Mouse (Mus musculus): ENCODE measurements at regions not wholly inside any gene's neighbourhood (a gene's known extent, or its start where the extent isn't known, plus 50 kb on each side); places are given as distances from the start of the nearest gene placed in this dataset.
A peak's percentile ranks its signal among the peaks of the same experiment; 100 is the strongest.

GRCm38 (mm10) chr10:98831488-98831887, 82.7 kb upstream of the Atp2b1 start:
- Histone ChIP-seq H3K27ac (no peak overlapping the region), H3K4me3 (no peak overlapping the region)
- DNase-seq: no peak
- intact Hi-C loops (cut with DNase I): no loop called here
- TF ChIP-seq CTCF (IDR thresholded peaks at IDR 0.05): no peak

DNA sequence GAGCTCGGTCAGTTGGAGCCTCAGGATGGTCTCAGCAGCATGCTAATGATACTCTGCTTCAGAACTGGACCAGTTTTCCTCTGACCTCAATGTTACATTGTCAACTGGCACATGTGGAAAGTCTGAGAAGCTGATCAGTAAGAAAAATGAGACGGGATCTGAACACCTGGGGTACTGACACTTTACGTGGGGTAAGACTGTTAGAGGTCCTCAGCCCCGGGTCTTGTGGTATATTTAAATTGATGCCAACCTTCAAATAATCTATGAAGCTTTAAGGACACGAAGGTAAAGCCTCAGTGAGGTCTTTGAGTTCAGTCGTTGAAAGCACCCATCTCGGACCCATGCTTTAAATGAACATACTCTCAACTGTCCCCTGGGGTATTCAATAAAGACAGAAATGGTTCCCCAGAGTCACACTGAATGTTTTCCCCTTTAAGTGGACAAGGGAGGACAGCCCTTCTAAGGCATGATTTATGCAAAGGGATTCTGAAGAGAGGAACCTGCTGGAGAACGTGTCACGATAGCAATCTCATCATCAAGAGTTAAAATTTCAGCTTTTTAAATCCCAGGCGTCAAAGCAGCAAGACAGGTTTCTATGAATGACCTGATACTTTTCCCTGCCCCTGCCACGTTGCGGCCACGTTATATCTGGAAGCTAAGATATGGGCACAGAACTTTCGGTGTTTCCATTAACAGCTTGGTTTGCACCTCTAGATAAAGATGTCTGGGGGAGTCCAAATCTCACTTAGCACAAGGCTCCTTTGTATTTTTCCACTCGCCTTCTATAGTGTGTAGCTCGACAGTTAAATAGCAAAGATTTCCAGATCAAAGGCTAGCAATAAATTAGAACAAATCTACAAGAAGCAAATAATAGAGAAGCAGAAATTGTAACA, 76.7 kb upstream of the Atp2b1 start:
- Histone ChIP-seq H3K4me3 (no peak overlapping the region), H3K27ac (no peak overlapping the region)
- no peak for TF ChIP-seq CTCF (IDR thresholded peaks at IDR 0.05)
- intact Hi-C loops (cut with DNase I): no loop called here
- no peak for DNase-seq

GRCm38 (mm10) chr10:98838926-98839679, 75.1 kb upstream of the Atp2b1 start:
- no peak overlapping the region for H3K27ac ChIP-seq
- no peak overlapping the region for H3K4me3 ChIP-seq
- TF ChIP-seq CTCF (IDR thresholded peaks at IDR 0.05): no peak
- no peak for DNase-seq
- intact Hi-C loops (cut with DNase I): no loop called here

DNA sequence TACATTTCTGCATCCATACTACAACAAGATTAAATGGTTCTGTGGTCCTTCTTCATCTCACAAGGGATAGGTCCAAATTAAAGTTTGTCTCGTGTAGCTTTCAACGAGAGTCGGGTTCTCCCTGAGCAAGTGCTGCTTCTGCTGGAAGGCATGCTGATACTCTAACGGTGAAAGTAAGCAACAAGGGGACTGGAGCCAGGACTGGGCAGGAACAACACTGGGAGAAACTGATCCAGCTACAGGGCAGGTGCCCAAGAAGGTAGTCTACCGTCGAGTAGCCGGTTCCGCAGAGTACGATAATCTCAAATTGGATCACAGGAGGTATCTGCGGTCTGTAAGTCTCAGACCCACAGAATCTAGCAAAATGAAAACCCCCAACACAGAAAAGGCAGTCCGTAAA, 74.2 kb upstream of the Atp2b1 start:
- intact Hi-C loops (cut with DNase I): no loop called here
- Histone ChIP-seq H3K27ac (no peak overlapping the region), H3K4me3 (no peak overlapping the region)
- no peak for TF ChIP-seq CTCF (IDR thresholded peaks at IDR 0.05)
- DNase-seq: peak; percentile 61

- H3K27ac ChIP-seq: no peak overlapping the region
Observed at GRCm38 (mm10) chr10:98840411-98840810, 73.8 kb upstream of the Atp2b1 start.

DNA sequence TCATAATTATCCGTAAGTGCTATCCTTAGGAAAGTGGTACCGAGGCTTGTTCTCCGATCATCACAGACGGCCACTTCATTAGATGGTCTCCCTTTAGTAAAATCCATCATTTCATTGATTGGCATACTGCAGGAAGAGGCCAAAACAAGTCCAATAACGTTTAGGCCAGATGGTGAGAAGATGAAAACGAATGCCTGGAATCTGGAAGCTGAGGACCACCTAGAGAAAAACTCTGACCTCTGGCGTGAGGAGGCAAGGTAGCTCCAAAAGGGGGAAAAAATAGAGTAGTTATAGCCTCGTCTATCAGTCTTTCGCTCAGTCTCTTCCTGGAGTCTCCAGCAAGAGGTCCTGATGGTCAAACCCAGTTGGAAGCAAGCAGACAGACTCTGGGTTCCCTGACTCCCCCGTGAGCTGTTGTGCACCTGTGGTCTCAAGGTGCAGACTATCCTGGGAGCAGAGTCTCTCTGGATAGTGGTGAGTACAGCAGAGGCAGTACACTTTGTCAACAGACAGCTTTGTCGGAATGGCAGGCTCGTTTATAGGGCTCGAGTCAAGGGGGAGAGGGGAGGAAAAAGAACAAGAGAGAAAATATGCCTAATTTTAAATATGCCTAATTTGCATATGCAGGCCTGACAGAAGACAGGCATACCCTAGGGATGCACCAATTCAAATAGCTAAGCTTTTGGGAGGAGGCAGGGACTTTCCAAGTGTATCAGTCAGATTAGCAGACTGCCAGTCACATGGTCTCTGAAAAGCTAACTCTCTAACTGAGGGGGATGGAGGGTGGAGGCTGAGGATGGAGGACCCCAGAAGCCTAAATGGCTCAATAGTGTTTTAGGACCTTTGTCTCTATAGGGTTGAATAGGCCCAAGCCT, 73.0 kb upstream of the Atp2b1 start:
- DNase-seq: no peak
- no peak overlapping the region for H3K27ac ChIP-seq
- intact Hi-C loops (cut with DNase I): no loop called here
- H3K4me3 ChIP-seq: no peak overlapping the region
- TF ChIP-seq CTCF (IDR thresholded peaks at IDR 0.05): no peak

More at GRCm38 (mm10) chr10:98840411-98840810, 73.8 kb upstream of the Atp2b1 start:
- intact Hi-C loops (cut with DNase I): no loop called here
- no peak for TF ChIP-seq CTCF (IDR thresholded peaks at IDR 0.05)
- no peak for DNase-seq
- no peak overlapping the region for H3K4me3 ChIP-seq

DNA sequence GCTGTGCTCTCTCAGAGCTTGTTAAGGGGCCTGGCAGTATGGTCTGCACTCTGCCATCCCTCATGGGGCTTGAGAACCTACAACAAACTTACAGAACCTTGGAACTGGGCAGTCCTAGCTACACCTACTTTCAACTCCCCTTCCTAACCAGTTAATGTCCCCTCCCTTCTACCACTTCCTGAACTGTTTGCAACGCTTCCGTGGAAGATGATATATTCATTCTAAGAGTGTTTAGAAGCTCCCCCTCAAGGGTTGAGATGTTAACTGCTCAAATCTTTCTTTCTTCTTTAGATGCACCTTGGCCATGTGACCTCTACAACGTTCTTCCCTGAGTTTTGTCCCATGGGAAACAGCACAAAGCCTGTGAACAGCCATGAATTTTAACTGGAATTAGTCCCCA, 72.3 kb upstream of the Atp2b1 start:
- no peak for TF ChIP-seq CTCF (IDR thresholded peaks at IDR 0.05)
- DNase-seq: no peak
- H3K4me3 ChIP-seq: no peak overlapping the region
- intact Hi-C loops (cut with DNase I): no loop called here
- H3K27ac ChIP-seq: no peak overlapping the region

DNA sequence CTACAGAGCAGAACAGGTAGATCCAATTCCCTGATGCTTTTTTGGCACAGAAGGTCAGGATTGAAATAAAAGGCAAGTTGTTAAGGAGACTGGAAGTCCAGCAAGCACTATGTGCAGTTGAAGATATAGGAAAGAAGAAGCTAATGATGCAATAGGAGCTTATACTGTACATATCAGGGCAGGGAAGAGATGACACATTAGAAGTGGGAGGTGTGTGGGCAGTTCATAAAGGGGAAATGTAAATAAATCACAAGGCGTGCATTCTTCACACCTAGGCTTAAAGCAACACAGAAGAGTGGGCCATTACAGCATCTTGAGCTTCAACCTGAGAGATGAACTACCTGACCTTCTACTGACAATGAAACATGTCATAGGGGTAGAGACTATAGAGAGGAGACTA, 71.5 kb upstream of the Atp2b1 start:
- Histone ChIP-seq H3K27ac (no peak overlapping the region), H3K4me3 (no peak overlapping the region)
- no peak for DNase-seq
- intact Hi-C loops (cut with DNase I): no loop called here
- no peak for TF ChIP-seq CTCF (IDR thresholded peaks at IDR 0.05)

GRCm38 (mm10) chr10:98849851-98850250, 64.4 kb upstream of the Atp2b1 start:
- Histone ChIP-seq H3K27ac (no peak overlapping the region), H3K4me3 (no peak overlapping the region)
- no peak for TF ChIP-seq CTCF (IDR thresholded peaks at IDR 0.05)
- no peak for DNase-seq
- intact Hi-C loops (cut with DNase I): loop anchor here (5.0 kb wide), 1 partner anchor 62 kb away; the partner anchor contains the start of gene Atp2b1

DNA sequence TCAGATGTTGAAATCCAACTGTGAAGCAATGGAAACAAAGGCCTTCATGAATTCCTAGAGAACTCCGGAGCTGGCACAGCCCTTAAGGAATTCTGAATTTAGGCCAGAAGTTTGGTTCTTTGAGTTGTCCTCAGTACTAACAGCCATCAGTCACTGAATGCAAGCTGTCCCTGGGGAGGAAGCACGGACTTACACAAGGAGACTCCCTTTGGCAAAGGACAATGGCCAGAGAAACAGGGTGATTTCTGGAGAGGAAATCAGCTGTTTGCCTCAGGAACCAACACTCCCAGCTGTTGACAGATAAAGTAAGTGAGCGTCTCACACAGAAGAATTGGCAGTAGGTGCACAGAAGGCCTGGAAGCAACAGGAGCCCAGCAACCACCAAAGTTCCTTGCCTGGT, 56.8 kb upstream of the Atp2b1 start:
- Histone ChIP-seq H3K4me3 (no peak overlapping the region), H3K27ac (peak overlapping the region; percentile 59; the same call in 1 of the 2 replicates)
- intact Hi-C loops (cut with DNase I): no loop called here
- TF ChIP-seq CTCF (IDR thresholded peaks at IDR 0.05): no peak
- DNase-seq: peak; percentile 52

DNA sequence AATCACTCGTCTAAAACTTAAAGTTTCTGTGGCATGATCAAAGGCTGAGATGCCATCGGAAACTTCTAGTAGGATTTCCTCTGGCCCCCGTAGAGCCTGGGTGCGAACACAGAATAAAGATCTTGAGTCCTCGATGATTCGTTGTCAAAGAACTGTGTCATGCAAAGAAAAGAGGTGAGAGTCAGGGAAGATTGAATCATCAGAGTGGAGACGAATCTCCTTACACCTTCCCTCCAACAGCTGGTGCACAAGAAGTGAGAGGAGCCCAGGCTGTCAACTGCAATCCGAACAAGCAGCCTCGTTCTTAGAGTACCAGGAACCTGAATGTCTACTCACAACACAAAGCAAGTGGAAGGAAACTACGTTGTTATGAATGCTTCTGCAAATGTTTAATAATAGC, 52.7 kb upstream of the Atp2b1 start:
- DNase-seq: no peak
- no peak overlapping the region for H3K4me3 ChIP-seq
- intact Hi-C loops (cut with DNase I): no loop called here
- TF ChIP-seq CTCF (IDR thresholded peaks at IDR 0.05): no peak
- no peak overlapping the region for H3K27ac ChIP-seq

DNA sequence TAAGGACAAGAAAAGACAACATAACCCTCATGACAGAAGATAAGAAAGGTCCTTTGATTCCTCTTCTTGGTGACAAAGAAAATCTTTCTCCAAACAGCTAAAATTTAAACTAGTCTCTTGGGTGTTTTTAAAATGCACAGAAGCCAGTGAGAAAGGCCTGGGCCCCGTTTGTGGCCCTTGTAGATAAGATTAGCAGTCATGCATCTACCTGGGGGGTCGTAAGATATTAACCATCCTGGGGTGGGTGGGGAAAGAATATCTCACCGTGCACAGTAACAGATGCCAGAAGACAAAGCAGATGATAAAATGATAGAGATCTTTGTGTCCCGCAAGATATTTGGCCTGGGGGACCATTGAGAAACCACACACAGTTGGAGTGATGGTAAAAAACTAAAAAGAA, 51.5 kb upstream of the Atp2b1 start:
- intact Hi-C loops (cut with DNase I): no loop called here
- H3K4me3 ChIP-seq: no peak overlapping the region
- no peak for TF ChIP-seq CTCF (IDR thresholded peaks at IDR 0.05)
- H3K27ac ChIP-seq: no peak overlapping the region
- DNase-seq: no peak

Measured in gastrocnemius, adult 2 months (tissue).